Mouse (Mus musculus) hindbrain, embryonic 16.5 days (tissue): ENCODE measurements around the gene Col6a3. TPM values are rescaled to one million over a fixed set of nuclear protein-coding genes. Genes with fewer than 3 reads are reported as not detected.

Experiments
- ATAC-seq: fragments of 200-750 bp; cut with Nextera tagmentation; 2 replicates; pipeline ENCODE4 v1.8.0; 2017; ENCODE audit warnings: moderate TSS enrichment, moderate library complexity
- H3K27ac ChIP-seq: fragments of 300-500 bp; sonication (generic); 2 replicates; pipeline ENCODE4 v1.5.1; 2014; ENCODE audit warnings: low read depth, mild to moderate bottlenecking, control low read depth, low read length, moderate library complexity
- H3K27me3 ChIP-seq: fragments of 300-500 bp; sonication (generic); replicated peaks from 2 replicates; pipeline ENCODE4 v1.6.1; 2014; ENCODE audit warnings: low read length; ENCODE audit not compliant: control insufficient read depth, insufficient read depth
- H3K36me3 ChIP-seq: fragments of 300-500 bp; sonication (generic); 2 replicates; pipeline ENCODE4 v1.6.1; 2014; ENCODE audit warnings: mild to moderate bottlenecking, low read length, moderate library complexity, mixed read lengths; ENCODE audit not compliant: control insufficient read depth, insufficient read depth
- H3K4me1 ChIP-seq: fragments of 300-500 bp; sonication (generic); 2 replicates; pipeline ENCODE4 v1.6.1; 2014; ENCODE audit warnings: low read depth, low read length; ENCODE audit not compliant: control insufficient read depth, insufficient read depth
- H3K4me2 ChIP-seq: fragments of 300-500 bp; sonication (generic); 2 replicates; pipeline ENCODE4 v1.6.1; 2014; ENCODE audit warnings: mild to moderate bottlenecking, low read length, control low read depth, moderate library complexity
- H3K4me3 ChIP-seq: fragments of 300-500 bp; sonication (generic); 2 replicates; pipeline ENCODE4 v1.5.1; 2014; ENCODE audit warnings: mild to moderate bottlenecking, low read length, control low read depth, moderate library complexity
- H3K9ac ChIP-seq: fragments of 300-500 bp; sonication (generic); 2 replicates; pipeline ENCODE4 v1.6.1; 2014; ENCODE audit warnings: low read depth, mild to moderate bottlenecking, control low read depth, low read length, moderate library complexity
- H3K9me3 ChIP-seq: fragments of 300-500 bp; sonication (generic); 2 replicates; pipeline ENCODE4 v1.6.1; 2014; ENCODE audit warnings: mild to moderate bottlenecking, low read length, moderate library complexity; ENCODE audit not compliant: control insufficient read depth
- WGBS: fragments of 180-500 bp; shearing (Covaris S2); extraction: QIAGEN DNeasy Blood & Tissue Kit; methylation state at CpG from one replicate; pipeline ENCODE4 v1.1.7; 2014; 5-methylcytosine and 5-hydroxymethylcytosine counted together
- polyA plus RNA-seq: library from polyadenylated mRNA; unstranded; fragments of >200 nt; fragmentation: Nextera tagmentation; extraction: Ambion mirVana; gene quantifications from 2 replicates; pipeline ENCODE4 v1.2.1, GENCODE M21; 2015

The Col6a3 gene
- polyA plus RNA-seq: 6.9 and 14.5 TPM in 2 replicates

- H3K27me3 ChIP-seq: no peaks in the 10 kb centered on the region
- no peak for ATAC-seq
- H3K36me3 ChIP-seq: no peaks in the 10 kb centered on the region
- H3K4me3 ChIP-seq: no peak within 1 kb of the TSS; the same call in 1 of the 2 replicates
- WGBS: 46% methylated on average over 4 of the region's 4 CpGs
- H3K27ac ChIP-seq: no peak within 1 kb of the TSS
- no peaks in the 10 kb centered on the region; the same call in 1 of the 2 replicates for H3K4me1 ChIP-seq
- no peak within 1 kb of the TSS for H3K4me2 ChIP-seq
- no peak within 1 kb of the TSS for H3K9ac ChIP-seq
- H3K9me3 ChIP-seq: no peaks in the 10 kb centered on the region
Observed at GRCm38 (mm10) chr1:90843836-90844235, at the start of gene Col6a3. Gene Col6a3 (minus strand): TSS chr1:90843971.

GRCm38 (mm10) chr1:90885771-90886460 lies 42.1 kb upstream of the Col6a3 start:
- Histone ChIP-seq H3K4me2 (no peak overlapping the region), H3K27me3 (no peaks in the 10 kb centered on the region), H3K36me3 (no peaks in the 10 kb centered on the region), H3K4me3 (no peak overlapping the region), H3K4me1 (no peaks in the 10 kb centered on the region), H3K9me3 (no peaks in the 10 kb centered on the region), H3K27ac (no peak overlapping the region), H3K9ac (no peak overlapping the region)
- 76% methylated on average over 6 of the region's 6 CpGs for WGBS
- ATAC-seq: no peak

GRCm38 (mm10) chr1:90876486-90877270 lies 32.9 kb upstream of the Col6a3 start:
- Histone ChIP-seq H3K9me3 (no peaks in the 10 kb centered on the region), H3K4me2 (no peak overlapping the region), H3K27ac (no peak overlapping the region), H3K36me3 (no peaks in the 10 kb centered on the region), H3K27me3 (no peaks in the 10 kb centered on the region), H3K4me3 (no peak overlapping the region), H3K9ac (no peak overlapping the region), H3K4me1 (no peaks in the 10 kb centered on the region)
- no peak for ATAC-seq
- 65% methylated on average over 5 of the region's 5 CpGs for WGBS

GRCm38 (mm10) chr1:90875961-90876360 lies 32.2 kb upstream of the Col6a3 start:
- no peak overlapping the region for H3K9ac ChIP-seq
- H3K4me2 ChIP-seq: no peak overlapping the region
- no peak overlapping the region for H3K4me3 ChIP-seq
- no peaks in the 10 kb centered on the region for H3K27me3 ChIP-seq
- no peaks in the 10 kb centered on the region for H3K4me1 ChIP-seq
- ATAC-seq: no peak
- no peaks in the 10 kb centered on the region for H3K9me3 ChIP-seq
- 46% methylated on average over 2 of the region's 2 CpGs for WGBS
- no peaks in the 10 kb centered on the region for H3K36me3 ChIP-seq
- H3K27ac ChIP-seq: no peak overlapping the region

GRCm38 (mm10) chr1:90875371-90875770 lies 31.6 kb upstream of the Col6a3 start:
- WGBS: 89% methylated on average over 8 of the region's 8 CpGs
- no peak for ATAC-seq
- H3K27ac ChIP-seq: no peak overlapping the region

GRCm38 (mm10) chr1:90870581-90870980 lies 26.8 kb upstream of the Col6a3 start:
- Histone ChIP-seq H3K4me1 (no peaks in the 10 kb centered on the region), H3K4me2 (no peak overlapping the region), H3K27ac (no peak overlapping the region), H3K36me3 (no peaks in the 10 kb centered on the region), H3K9ac (no peak overlapping the region), H3K4me3 (no peak overlapping the region), H3K9me3 (no peaks in the 10 kb centered on the region), H3K27me3 (no peaks in the 10 kb centered on the region)
- WGBS: 83% methylated on average over 2 of the region's 2 CpGs
- no peak for ATAC-seq

More at GRCm38 (mm10) chr1:90875371-90875770, 31.6 kb upstream of the Col6a3 start:
- no peak overlapping the region for H3K9ac ChIP-seq
- no peaks in the 10 kb centered on the region for H3K36me3 ChIP-seq
- no peaks in the 10 kb centered on the region for H3K27me3 ChIP-seq
- H3K9me3 ChIP-seq: no peaks in the 10 kb centered on the region
- H3K4me2 ChIP-seq: no peak overlapping the region
- no peaks in the 10 kb centered on the region for H3K4me1 ChIP-seq
- H3K4me3 ChIP-seq: no peak overlapping the region

- WGBS: 83% methylated on average over 7 of the region's 7 CpGs
- ATAC-seq: no peak
- H3K27me3 ChIP-seq: no peaks in the 10 kb centered on the region
- no peak overlapping the region for H3K27ac ChIP-seq
- H3K36me3 ChIP-seq: no peaks in the 10 kb centered on the region
- no peak overlapping the region for H3K4me3 ChIP-seq
- no peaks in the 10 kb centered on the region for H3K4me1 ChIP-seq
- no peak overlapping the region for H3K9ac ChIP-seq
- no peak overlapping the region for H3K4me2 ChIP-seq
- no peaks in the 10 kb centered on the region for H3K9me3 ChIP-seq
Observed at GRCm38 (mm10) chr1:90866734-90867133, 23.0 kb upstream of the Col6a3 start.

GRCm38 (mm10) chr1:90855880-90856279 lies 12.1 kb upstream of the Col6a3 start:
- H3K27me3 ChIP-seq: no peaks in the 10 kb centered on the region
- ATAC-seq: peak; percentile 40; the same call in 1 of the 2 replicates
- WGBS: 47% methylated on average over 5 of the region's 5 CpGs

GRCm38 (mm10) chr1:90849836-90850235 lies 6.1 kb upstream of the Col6a3 start:
- H3K27me3 ChIP-seq: no peaks in the 10 kb centered on the region
- no peak overlapping the region for H3K4me3 ChIP-seq
- ATAC-seq: peak; percentile 42; the same call in 1 of the 2 replicates
- H3K27ac ChIP-seq: no peak overlapping the region
- no peaks in the 10 kb centered on the region for H3K9me3 ChIP-seq
- H3K36me3 ChIP-seq: no peaks in the 10 kb centered on the region
- H3K4me2 ChIP-seq: no peak overlapping the region
- H3K9ac ChIP-seq: no peak overlapping the region
- no peaks in the 10 kb centered on the region for H3K4me1 ChIP-seq
- 39% methylated on average over 8 of the region's 8 CpGs for WGBS

More at GRCm38 (mm10) chr1:90855880-90856279, 12.1 kb upstream of the Col6a3 start:
- Histone ChIP-seq H3K27ac (0 out of 2 replicates have a peak overlapping the region, but pooled peaks have one; percentile 34), H3K9me3 (no peaks in the 10 kb centered on the region), H3K4me1 (no peaks in the 10 kb centered on the region; the same call in 1 of the 2 replicates), H3K4me3 (no peak overlapping the region), H3K36me3 (no peaks in the 10 kb centered on the region), H3K9ac (no peak overlapping the region), H3K4me2 (no peak overlapping the region)
